Mouse (Mus musculus): ENCODE results near the gene Fam111a.

GRCm38 (mm10) chr19:12523377-12523776, 22.2 kb upstream of the Fam111a start:
- TF ChIP-seq CTCF (conservative IDR thresholded peaks at IDR 0.05; ENCODE audit: low read length) (no peak), NANOG (IDR thresholded peaks at IDR 0.05; ENCODE audit: borderline replicate concordance, low read length) (no peak), POU5F1 (IDR thresholded peaks at IDR 0.05; ENCODE audit: borderline replicate concordance, low read length) (no peak)
